Mouse (Mus musculus): ENCODE measurements at regions not wholly inside any gene's neighbourhood (a gene's known extent, or its start where the extent isn't known, plus 50 kb on each side); places are given as distances from the start of the nearest gene placed in this dataset.

DNA sequence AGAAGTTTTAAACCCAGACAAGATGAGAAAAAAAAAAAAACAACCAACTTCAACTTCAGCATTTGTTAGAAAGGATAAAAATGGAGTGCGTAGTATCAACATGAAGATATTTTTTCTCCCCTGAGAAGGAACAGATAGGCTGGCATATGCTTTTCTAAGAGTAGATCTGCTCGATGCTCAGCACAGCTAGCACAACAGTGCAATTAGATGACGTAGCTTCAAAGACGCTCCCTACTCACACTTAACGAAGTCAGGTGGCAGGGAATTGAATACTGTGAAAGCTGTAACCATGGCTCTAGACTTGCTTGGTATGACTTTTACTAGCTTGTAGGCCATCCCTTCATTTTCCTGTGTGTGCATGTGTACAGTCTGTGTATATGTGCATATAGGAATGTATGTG, 299.5 kb downstream of the Tmem182 start:
- no peak for ATAC-seq (ENCODE audit: low FRiP score)
- Histone ChIP-seq H3K9me3 (replicated peaks) (no peaks in the 10 kb centered on the region), H3K4me1 (no peaks in the 10 kb centered on the region), H3K27me3 (replicated peaks) (no peaks in the 10 kb centered on the region), H3K9ac (replicated peaks) (no peak overlapping the region), H3K4me2 (no peak overlapping the region), H3K27ac (replicated peaks) (no peak overlapping the region), H3K4me3 (replicated peaks) (no peak overlapping the region), H3K36me3 (no peaks in the 10 kb centered on the region)
- 95% methylated on average over 5 of the region's 5 CpGs for WGBS

DNA sequence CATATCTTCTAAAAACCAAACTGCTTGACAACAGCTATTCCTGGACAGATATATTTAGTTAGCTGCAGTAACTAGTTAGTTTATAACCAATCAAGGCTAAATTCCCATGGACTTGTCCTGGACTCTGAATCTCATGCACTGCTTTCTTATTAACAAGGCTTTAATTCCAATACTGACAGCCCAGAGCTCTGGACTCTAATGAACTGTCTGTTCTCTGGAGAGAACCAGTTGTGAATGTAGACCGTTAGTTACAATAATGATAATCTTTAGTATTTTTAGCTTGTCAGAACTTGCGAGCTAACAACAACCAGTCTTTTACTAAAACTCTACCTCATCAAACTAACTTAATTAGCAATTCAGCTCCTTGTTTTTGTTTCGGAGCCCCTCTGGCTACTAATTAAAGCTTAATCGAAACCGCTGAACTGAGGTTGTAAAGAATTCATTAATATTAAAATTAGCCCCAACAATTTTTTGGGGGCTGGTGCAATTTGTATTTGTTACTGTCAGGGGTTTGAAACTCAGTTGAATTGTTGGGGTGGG, 316.3 kb downstream of the Tmem182 start:
- Histone ChIP-seq H3K4me1 (no peaks in the 10 kb centered on the region), H3K9me3 (replicated peaks) (no peaks in the 10 kb centered on the region), H3K27ac (replicated peaks) (no peak overlapping the region), H3K9ac (replicated peaks) (no peak overlapping the region), H3K4me3 (replicated peaks) (no peak overlapping the region), H3K36me3 (no peaks in the 10 kb centered on the region), H3K4me2 (no peak overlapping the region), H3K27me3 (replicated peaks) (no peaks in the 10 kb centered on the region)
- ATAC-seq (ENCODE audit: low FRiP score) = no peak
- 41% methylated on average over 5 of the region's 5 CpGs for WGBS

DNA sequence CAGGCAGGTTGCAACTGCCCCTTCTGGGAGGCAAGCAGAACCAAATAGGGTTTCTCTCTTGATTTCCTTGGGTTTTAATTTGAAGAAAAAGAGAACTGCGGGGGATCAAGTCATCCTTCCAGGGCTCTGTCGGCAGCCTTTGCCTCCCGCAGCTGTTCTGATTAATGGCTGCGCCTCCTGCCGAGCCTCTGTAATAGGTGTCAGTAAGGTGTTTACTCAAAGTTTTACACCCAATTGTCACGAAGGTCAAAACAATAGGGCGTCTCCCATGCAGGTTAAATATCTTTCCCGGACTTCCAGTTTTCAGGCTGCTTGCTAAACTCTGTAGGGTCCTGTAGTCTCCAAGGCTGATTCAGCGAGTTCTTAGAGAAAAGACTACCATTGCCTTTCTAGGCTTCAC, 326.0 kb downstream of the Tmem182 start:
- no peak overlapping the region for H3K27ac ChIP-seq (replicated peaks)
- H3K27me3 ChIP-seq (replicated peaks) = no peaks in the 10 kb centered on the region
- no peak overlapping the region for H3K9ac ChIP-seq (replicated peaks)
- peak overlapping the region; percentile 25 for H3K4me2 ChIP-seq
- peaks cover 6% of the 10 kb centered on the region; the same call in 1 of the 2 replicates for H3K4me1 ChIP-seq
- H3K9me3 ChIP-seq (replicated peaks) = no peaks in the 10 kb centered on the region
- ATAC-seq (ENCODE audit: low FRiP score) = no peak
- no peaks in the 10 kb centered on the region for H3K36me3 ChIP-seq
- WGBS = 3% methylated on average over 9 of the region's 9 CpGs
- no peak overlapping the region for H3K4me3 ChIP-seq (replicated peaks)

GRCm38 (mm10) chr1:41133143-41133542, 327.7 kb downstream of the Tmem182 start:
- no peaks in the 10 kb centered on the region for H3K36me3 ChIP-seq
- no peak for ATAC-seq (ENCODE audit: low FRiP score)
- no peak overlapping the region for H3K4me2 ChIP-seq
- 23% methylated on average over 1 of the region's 1 CpGs for WGBS
- no peaks in the 10 kb centered on the region for H3K9me3 ChIP-seq (replicated peaks)
- no peak overlapping the region for H3K4me3 ChIP-seq (replicated peaks)
- H3K4me1 ChIP-seq = peaks cover 6% of the 10 kb centered on the region; the same call in 1 of the 2 replicates
- no peak overlapping the region for H3K27ac ChIP-seq (replicated peaks)
- no peaks in the 10 kb centered on the region for H3K27me3 ChIP-seq (replicated peaks)
- H3K9ac ChIP-seq (replicated peaks) = no peak overlapping the region

GRCm38 (mm10) chr1:41133946-41134345, 328.5 kb downstream of the Tmem182 start:
- Histone ChIP-seq H3K4me1 (peaks cover 6% of the 10 kb centered on the region; the same call in 1 of the 2 replicates), H3K27ac (replicated peaks) (no peak overlapping the region), H3K27me3 (replicated peaks) (no peaks in the 10 kb centered on the region), H3K4me3 (replicated peaks) (no peak overlapping the region), H3K36me3 (no peaks in the 10 kb centered on the region), H3K4me2 (no peak overlapping the region), H3K9me3 (replicated peaks) (no peaks in the 10 kb centered on the region), H3K9ac (replicated peaks) (no peak overlapping the region)
- ATAC-seq (ENCODE audit: low FRiP score) = no peak
- 66% methylated on average over 8 of the region's 8 CpGs for WGBS

- Histone ChIP-seq H3K36me3 (no peaks in the 10 kb centered on the region), H3K9ac (replicated peaks) (no peak overlapping the region), H3K4me3 (replicated peaks) (no peak overlapping the region), H3K4me1 (no peaks in the 10 kb centered on the region), H3K27me3 (replicated peaks) (no peaks in the 10 kb centered on the region), H3K4me2 (no peak overlapping the region), H3K27ac (replicated peaks) (no peak overlapping the region), H3K9me3 (replicated peaks) (no peaks in the 10 kb centered on the region)
- WGBS = 77% methylated on average over 2 of the region's 2 CpGs
- no peak for ATAC-seq (ENCODE audit: low FRiP score)
These were observed 334.3 kb downstream of the Tmem182 start for GRCm38 (mm10) chr1:41139725-41140124.

DNA sequence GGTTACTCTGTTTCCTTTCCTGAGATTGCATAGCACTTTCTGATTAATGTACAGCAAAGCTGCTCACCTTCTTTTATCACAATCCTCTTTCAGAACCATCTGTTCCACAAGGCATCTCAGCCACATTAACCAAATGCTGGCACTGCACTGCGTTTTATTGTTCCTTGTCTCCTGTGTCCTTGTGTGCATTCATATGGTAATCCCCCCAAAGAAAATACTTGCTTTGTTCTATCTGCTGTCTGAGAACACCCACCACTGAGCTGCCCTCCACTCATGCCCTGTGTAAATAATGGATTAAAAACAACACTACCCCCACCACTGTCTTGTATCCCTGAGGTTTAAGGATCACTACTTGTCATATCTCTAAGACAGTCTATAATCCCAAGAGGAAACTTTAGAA, 335.1 kb downstream of the Tmem182 start:
- Histone ChIP-seq H3K27me3 (replicated peaks) (no peaks in the 10 kb centered on the region), H3K27ac (replicated peaks) (no peak overlapping the region), H3K9ac (replicated peaks) (no peak overlapping the region), H3K4me3 (replicated peaks) (no peak overlapping the region), H3K4me2 (no peak overlapping the region), H3K36me3 (no peaks in the 10 kb centered on the region), H3K9me3 (replicated peaks) (no peaks in the 10 kb centered on the region), H3K4me1 (no peaks in the 10 kb centered on the region)
- ATAC-seq (ENCODE audit: low FRiP score) = no peak
- WGBS = 10% methylated on average over 1 of the region's 1 CpGs

GRCm38 (mm10) chr1:41141992-41142391, 336.6 kb downstream of the Tmem182 start:
- Histone ChIP-seq H3K9me3 (replicated peaks) (no peaks in the 10 kb centered on the region), H3K9ac (replicated peaks) (no peak overlapping the region), H3K4me3 (replicated peaks) (no peak overlapping the region), H3K4me1 (no peaks in the 10 kb centered on the region), H3K27ac (replicated peaks) (no peak overlapping the region), H3K4me2 (no peak overlapping the region), H3K27me3 (replicated peaks) (no peaks in the 10 kb centered on the region), H3K36me3 (no peaks in the 10 kb centered on the region)
- WGBS = 94% methylated on average over 4 of the region's 4 CpGs
- ATAC-seq (ENCODE audit: low FRiP score) = no peak

DNA sequence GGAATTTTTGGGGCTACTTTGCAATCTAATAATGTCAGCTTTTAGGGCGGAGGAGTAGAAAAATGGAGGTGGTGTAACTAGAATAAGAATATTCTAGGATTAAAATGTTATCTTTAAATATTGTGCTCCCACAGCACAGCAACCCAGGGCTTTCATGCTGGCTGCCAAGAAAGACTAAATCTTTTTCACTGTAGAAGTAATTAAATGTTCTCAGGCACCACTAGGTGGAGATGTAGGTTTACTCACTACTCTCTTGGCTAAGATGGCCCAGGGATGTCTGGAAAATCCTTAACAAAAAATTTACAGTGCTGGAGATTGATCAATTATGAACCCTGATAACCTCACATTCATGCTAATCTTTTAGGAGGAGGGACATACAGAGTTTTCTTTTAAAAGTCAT, 347.1 kb downstream of the Tmem182 start:
- WGBS = 50% methylated on average over 1 of the region's 1 CpGs
- Histone ChIP-seq H3K4me2 (no peak overlapping the region), H3K9me3 (replicated peaks) (no peaks in the 10 kb centered on the region), H3K27me3 (replicated peaks) (0 out of 2 replicates have a peak, but pooled peaks cover 7% of the 10 kb centered on the region), H3K4me1 (peaks cover 24% of the 10 kb centered on the region), H3K36me3 (no peaks in the 10 kb centered on the region), H3K4me3 (replicated peaks) (no peak overlapping the region), H3K27ac (replicated peaks) (no peak overlapping the region), H3K9ac (replicated peaks) (no peak overlapping the region)
- ATAC-seq (ENCODE audit: low FRiP score) = peak; percentile 70

DNA sequence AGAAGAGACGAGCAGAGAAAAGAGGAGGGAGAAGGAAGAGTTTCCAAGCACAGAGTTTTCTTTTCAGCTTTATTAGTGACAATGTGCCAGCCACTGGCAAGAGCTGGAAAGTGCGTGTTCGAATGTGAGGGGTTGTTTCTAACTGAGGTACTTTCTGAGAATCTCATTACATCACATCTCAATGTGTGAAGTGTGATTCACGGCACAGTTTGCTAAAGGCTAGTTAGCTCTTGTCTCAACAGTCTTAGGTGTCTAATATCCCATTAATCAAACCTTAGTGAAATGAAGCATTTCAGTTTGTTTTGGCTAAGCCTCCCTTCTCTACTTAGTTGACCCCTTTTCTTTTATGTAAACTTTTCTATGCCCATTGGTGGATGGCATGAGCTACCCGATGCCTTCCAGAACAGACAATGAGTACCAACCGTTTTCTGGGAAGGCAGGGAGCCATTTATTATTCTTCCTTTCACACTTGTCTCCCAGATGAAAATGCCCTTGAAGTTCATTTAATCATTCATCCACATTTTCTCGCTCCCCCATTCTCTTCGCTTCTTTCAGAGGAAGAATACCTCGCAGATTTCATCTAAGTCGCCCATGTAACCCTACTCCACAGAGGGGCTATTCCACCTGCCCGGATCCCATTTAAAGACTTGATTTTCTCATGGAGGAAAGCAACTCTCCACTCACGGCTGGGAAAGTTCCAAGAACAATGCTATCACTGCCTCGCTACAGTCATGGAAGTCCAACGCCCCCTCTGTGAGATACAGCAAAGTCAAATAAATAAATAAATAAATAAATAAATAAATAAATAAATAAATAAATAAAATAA, 348.0 kb downstream of the Tmem182 start:
- no peaks in the 10 kb centered on the region for H3K9me3 ChIP-seq (replicated peaks)
- no peaks in the 10 kb centered on the region for H3K36me3 ChIP-seq
- H3K4me2 ChIP-seq = no peak overlapping the region
- H3K4me3 ChIP-seq (replicated peaks) = no peak overlapping the region
- H3K27me3 ChIP-seq (replicated peaks) = 0 out of 2 replicates have a peak, but pooled peaks cover 7% of the 10 kb centered on the region
- peaks cover 32% of the 10 kb centered on the region for H3K4me1 ChIP-seq
- WGBS = 23% methylated on average over 14 of the region's 14 CpGs
- H3K9ac ChIP-seq (replicated peaks) = no peak overlapping the region
- ATAC-seq (ENCODE audit: low FRiP score) = no peak
- no peak overlapping the region for H3K27ac ChIP-seq (replicated peaks)

GRCm38 (mm10) chr1:41154198-41154597, 348.8 kb downstream of the Tmem182 start:
- WGBS = 34% methylated on average over 4 of the region's 4 CpGs
- Histone ChIP-seq H3K36me3 (no peaks in the 10 kb centered on the region), H3K27ac (replicated peaks) (no peak overlapping the region), H3K4me3 (replicated peaks) (no peak overlapping the region), H3K9me3 (replicated peaks) (no peaks in the 10 kb centered on the region), H3K4me2 (no peak overlapping the region), H3K4me1 (peaks cover 36% of the 10 kb centered on the region), H3K9ac (replicated peaks) (no peak overlapping the region), H3K27me3 (replicated peaks) (0 out of 2 replicates have a peak, but pooled peaks cover 7% of the 10 kb centered on the region)
- ATAC-seq (ENCODE audit: low FRiP score) = no peak

DNA sequence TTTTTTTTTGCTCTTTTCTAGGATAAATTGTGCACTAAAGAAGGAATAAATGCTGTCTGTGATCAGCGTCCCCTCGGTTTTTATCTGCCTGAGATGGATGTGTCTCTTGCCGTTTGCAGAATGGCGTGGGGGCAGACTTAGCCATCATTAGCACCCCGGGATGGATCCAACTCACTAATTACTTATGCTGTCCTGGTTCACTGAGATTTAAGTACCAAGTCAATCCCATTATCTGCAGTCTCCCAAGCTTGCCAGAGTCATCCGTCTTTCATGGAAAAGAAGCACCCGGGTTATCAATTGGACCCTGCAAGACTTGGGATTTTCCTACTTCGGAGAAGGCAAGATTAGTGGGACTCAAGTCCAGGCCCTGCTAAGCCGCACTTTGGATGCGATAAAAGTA, 351.5 kb downstream of the Tmem182 start:
- Histone ChIP-seq H3K4me1 (peaks cover 36% of the 10 kb centered on the region), H3K9ac (replicated peaks) (no peak overlapping the region), H3K36me3 (no peaks in the 10 kb centered on the region), H3K27me3 (replicated peaks) (0 out of 2 replicates have a peak, but pooled peaks cover 4% of the 10 kb centered on the region), H3K4me2 (no peak overlapping the region), H3K4me3 (replicated peaks) (no peak overlapping the region), H3K27ac (replicated peaks) (no peak overlapping the region), H3K9me3 (replicated peaks) (no peaks in the 10 kb centered on the region)
- no peak for ATAC-seq (ENCODE audit: low FRiP score)
- 22% methylated on average over 10 of the region's 10 CpGs for whole genome bisulfite sequencing

Measured in neural tube, embryonic 15.5 days (tissue).